Mouse (Mus musculus) embryonic facial prominence, embryonic 15.5 days (tissue): ENCODE data around the gene Rora. TPM values are rescaled to one million over a fixed set of nuclear protein-coding genes. Genes with fewer than 3 reads are reported as not detected.

Source experiments
- ATAC-seq: fragments of 200-750 bp; cut with Nextera tagmentation; 2 replicates; pipeline ENCODE4 v1.8.0; 2017; ENCODE audit warnings: low read depth, moderate TSS enrichment; ENCODE audit not compliant: insufficient number of reproducible peaks, low FRiP score, low TSS enrichment
- H3K27ac ChIP-seq: fragments of 300-500 bp; sonication (generic); replicated peaks from 2 replicates; pipeline ENCODE4 v1.5.1; 2015; ENCODE audit warnings: mild to moderate bottlenecking, inconsistent platforms
- H3K27me3 ChIP-seq: fragments of 300-500 bp; sonication (generic); 2 replicates; pipeline ENCODE4 v1.6.1; 2015; ENCODE audit warnings: inconsistent platforms
- H3K36me3 ChIP-seq: fragments of 300-500 bp; sonication (generic); 2 replicates; pipeline ENCODE4 v1.6.1; 2015; ENCODE audit warnings: mild to moderate bottlenecking, inconsistent platforms
- H3K4me1 ChIP-seq: fragments of 300-500 bp; sonication (generic); 2 replicates; pipeline ENCODE4 v1.6.1; 2015; ENCODE audit warnings: inconsistent platforms
- H3K4me2 ChIP-seq: fragments of 300-500 bp; sonication (generic); replicated peaks from 2 replicates; pipeline ENCODE4 v1.6.1; 2015; ENCODE audit warnings: mild to moderate bottlenecking, inconsistent platforms
- H3K4me3 ChIP-seq: fragments of 300-500 bp; sonication (generic); replicated peaks from 2 replicates; pipeline ENCODE4 v1.5.1; 2015; ENCODE audit warnings: mild to moderate bottlenecking, inconsistent platforms
- H3K9ac ChIP-seq: fragments of 300-500 bp; sonication (generic); 2 replicates; pipeline ENCODE4 v1.6.1; 2015; ENCODE audit warnings: inconsistent platforms
- H3K9me3 ChIP-seq: fragments of 300-500 bp; sonication (generic); replicated peaks from 2 replicates; pipeline ENCODE4 v1.6.1; 2016; ENCODE audit warnings: inconsistent platforms
- WGBS: fragments of 180-500 bp; shearing (Covaris S2); methylation state at CpG from one replicate; pipeline ENCODE4 v1.1.7; 2015; 5-methylcytosine and 5-hydroxymethylcytosine counted together
- polyA plus RNA-seq: library from polyadenylated mRNA; unstranded; fragments of >200 nt; fragmentation: Nextera tagmentation; extraction: Ambion mirVana; gene quantifications from 2 replicates; pipeline ENCODE4 v1.2.1, GENCODE M21; 2015

The Rora gene
- polyA plus RNA-seq, 1 experiment from 2014 or later = 27.3 TPM

GRCm38 (mm10) chr9:69368071-69368470 lies 714.5 kb downstream of the Rora start:
- Histone ChIP-seq H3K27ac (no peak overlapping the region), H3K9me3 (no peaks in the 10 kb centered on the region), H3K4me2 (no peak overlapping the region), H3K36me3 (peaks cover 6% of the 10 kb centered on the region; the same call in 1 of the 2 replicates), H3K9ac (no peak overlapping the region), H3K4me1 (no peaks in the 10 kb centered on the region), H3K27me3 (no peaks in the 10 kb centered on the region), H3K4me3 (no peak overlapping the region)
- no peak for ATAC-seq
- 71% methylated on average over 8 of the region's 8 CpGs for WGBS

GRCm38 (mm10) chr9:69371046-69371724 lies 717.6 kb downstream of the Rora start:
- Histone ChIP-seq H3K9me3 (no peaks in the 10 kb centered on the region), H3K36me3 (peaks cover 19% of the 10 kb centered on the region), H3K4me1 (no peaks in the 10 kb centered on the region), H3K27me3 (no peaks in the 10 kb centered on the region), H3K9ac (no peak overlapping the region), H3K4me3 (no peak overlapping the region), H3K4me2 (no peak overlapping the region), H3K27ac (no peak overlapping the region)
- ATAC-seq = no peak
- 58% methylated on average over 11 of the region's 11 CpGs for WGBS

- Histone ChIP-seq H3K4me2 (no peak overlapping the region), H3K4me3 (no peak overlapping the region), H3K9ac (no peak overlapping the region), H3K27me3 (no peaks in the 10 kb centered on the region), H3K36me3 (peaks cover 34% of the 10 kb centered on the region), H3K9me3 (no peaks in the 10 kb centered on the region), H3K4me1 (no peaks in the 10 kb centered on the region), H3K27ac (no peak overlapping the region)
- no peak for ATAC-seq
- 47% methylated on average over 4 of the region's 4 CpGs for WGBS
Observed at GRCm38 (mm10) chr9:69372871-69373270, 719.3 kb downstream of the Rora start.

- Histone ChIP-seq H3K27me3 (no peaks in the 10 kb centered on the region), H3K27ac (no peak overlapping the region), H3K36me3 (peaks cover 45% of the 10 kb centered on the region), H3K4me3 (no peak overlapping the region), H3K4me1 (no peaks in the 10 kb centered on the region), H3K9ac (no peak overlapping the region), H3K9me3 (no peaks in the 10 kb centered on the region), H3K4me2 (no peak overlapping the region)
- ATAC-seq = no peak
- 78% methylated on average over 4 of the region's 4 CpGs for WGBS
Observed at GRCm38 (mm10) chr9:69376982-69377653, 723.5 kb downstream of the Rora start.

GRCm38 (mm10) chr9:69377654-69378045 lies 724.1 kb downstream of the Rora start:
- Histone ChIP-seq H3K27ac (no peak overlapping the region), H3K36me3 (peaks cover 45% of the 10 kb centered on the region), H3K27me3 (no peaks in the 10 kb centered on the region), H3K4me1 (no peaks in the 10 kb centered on the region), H3K9me3 (no peaks in the 10 kb centered on the region), H3K4me3 (no peak overlapping the region), H3K9ac (no peak overlapping the region), H3K4me2 (no peak overlapping the region)
- WGBS = 84% methylated on average over 3 of the region's 3 CpGs
- ATAC-seq = no peak

GRCm38 (mm10) chr9:69380546-69380945 lies 727.0 kb downstream of the Rora start:
- ATAC-seq = no peak
- Histone ChIP-seq H3K4me2 (no peak overlapping the region), H3K27me3 (no peaks in the 10 kb centered on the region), H3K36me3 (peaks cover 28% of the 10 kb centered on the region), H3K9ac (no peak overlapping the region), H3K4me1 (peaks cover 4% of the 10 kb centered on the region; the same call in 1 of the 2 replicates), H3K4me3 (no peak overlapping the region), H3K9me3 (no peaks in the 10 kb centered on the region), H3K27ac (no peak overlapping the region)
- WGBS = 68% methylated on average over 1 of the region's 1 CpGs

- peaks cover 4% of the 10 kb centered on the region; the same call in 1 of the 2 replicates for H3K4me1 ChIP-seq
- H3K9me3 ChIP-seq = no peaks in the 10 kb centered on the region
- WGBS = 44% methylated on average over 7 of the region's 7 CpGs
- no peak overlapping the region for H3K4me3 ChIP-seq
- no peaks in the 10 kb centered on the region for H3K27me3 ChIP-seq
- no peak overlapping the region for H3K4me2 ChIP-seq
- ATAC-seq = no peak
- 0 out of 2 replicates have a peak overlapping the region, but pooled peaks have one; percentile 17 for H3K27ac ChIP-seq
- H3K36me3 ChIP-seq = peaks cover 20% of the 10 kb centered on the region
- no peak overlapping the region for H3K9ac ChIP-seq
Observed at GRCm38 (mm10) chr9:69381741-69382140, 728.2 kb downstream of the Rora start.

- 80% methylated on average over 17 of the region's 17 CpGs for WGBS
- no peak for ATAC-seq
- Histone ChIP-seq H3K27ac (no peak overlapping the region), H3K36me3 (peaks cover under 1% of the 10 kb centered on the region; the same call in 1 of the 2 replicates), H3K27me3 (no peaks in the 10 kb centered on the region), H3K4me2 (no peak overlapping the region), H3K4me3 (no peak overlapping the region), H3K9me3 (no peaks in the 10 kb centered on the region), H3K4me1 (peaks cover 4% of the 10 kb centered on the region; the same call in 1 of the 2 replicates), H3K9ac (no peak overlapping the region)
Observed at GRCm38 (mm10) chr9:69384475-69384874, 730.9 kb downstream of the Rora start.

GRCm38 (mm10) chr9:69384905-69385304 lies 731.3 kb downstream of the Rora start:
- H3K9ac ChIP-seq = no peak overlapping the region
- H3K9me3 ChIP-seq = no peaks in the 10 kb centered on the region
- H3K4me3 ChIP-seq = no peak overlapping the region
- no peak for ATAC-seq
- no peaks in the 10 kb centered on the region; the same call in 1 of the 2 replicates for H3K36me3 ChIP-seq
- H3K27me3 ChIP-seq = no peaks in the 10 kb centered on the region
- H3K4me1 ChIP-seq = peaks cover 4% of the 10 kb centered on the region; the same call in 1 of the 2 replicates
- H3K4me2 ChIP-seq = no peak overlapping the region
- no peak overlapping the region for H3K27ac ChIP-seq
- WGBS = 26% methylated on average over 1 of the region's 1 CpGs

- Histone ChIP-seq H3K9ac (no peak overlapping the region), H3K4me3 (no peak overlapping the region), H3K27ac (no peak overlapping the region), H3K36me3 (no peaks in the 10 kb centered on the region; the same call in 1 of the 2 replicates), H3K27me3 (no peaks in the 10 kb centered on the region), H3K4me2 (no peak overlapping the region), H3K9me3 (no peaks in the 10 kb centered on the region), H3K4me1 (peaks cover 4% of the 10 kb centered on the region; the same call in 1 of the 2 replicates)
- 90% methylated on average over 4 of the region's 4 CpGs for WGBS
- no peak for ATAC-seq
Observed at GRCm38 (mm10) chr9:69387296-69387695, 733.7 kb downstream of the Rora start.

- 70% methylated on average over 4 of the region's 4 CpGs for WGBS
- H3K36me3 ChIP-seq = no peaks in the 10 kb centered on the region; the same call in 1 of the 2 replicates
- H3K9me3 ChIP-seq = no peaks in the 10 kb centered on the region
Observed at GRCm38 (mm10) chr9:69390631-69391030, 737.0 kb downstream of the Rora start.

More at GRCm38 (mm10) chr9:69390631-69391030, 737.0 kb downstream of the Rora start:
- Histone ChIP-seq H3K4me3 (no peak overlapping the region), H3K27ac (no peak overlapping the region), H3K9ac (no peak overlapping the region), H3K4me2 (no peak overlapping the region), H3K27me3 (no peaks in the 10 kb centered on the region), H3K4me1 (no peaks in the 10 kb centered on the region)
- ATAC-seq = no peak
